Mouse (Mus musculus) adrenal gland, postnatal 10 days (tissue): ENCODE measurements at regions not wholly inside any gene's neighbourhood (a gene's known extent, or its start where the extent isn't known, plus 50 kb on each side); places are given as distances from the start of the nearest gene placed in this dataset.

Experiments used
- DNase-seq: peaks from one replicate; pipeline ENCODE4 v3.0.0; 2021; ENCODE audit warnings: mixed read lengths

DNA sequence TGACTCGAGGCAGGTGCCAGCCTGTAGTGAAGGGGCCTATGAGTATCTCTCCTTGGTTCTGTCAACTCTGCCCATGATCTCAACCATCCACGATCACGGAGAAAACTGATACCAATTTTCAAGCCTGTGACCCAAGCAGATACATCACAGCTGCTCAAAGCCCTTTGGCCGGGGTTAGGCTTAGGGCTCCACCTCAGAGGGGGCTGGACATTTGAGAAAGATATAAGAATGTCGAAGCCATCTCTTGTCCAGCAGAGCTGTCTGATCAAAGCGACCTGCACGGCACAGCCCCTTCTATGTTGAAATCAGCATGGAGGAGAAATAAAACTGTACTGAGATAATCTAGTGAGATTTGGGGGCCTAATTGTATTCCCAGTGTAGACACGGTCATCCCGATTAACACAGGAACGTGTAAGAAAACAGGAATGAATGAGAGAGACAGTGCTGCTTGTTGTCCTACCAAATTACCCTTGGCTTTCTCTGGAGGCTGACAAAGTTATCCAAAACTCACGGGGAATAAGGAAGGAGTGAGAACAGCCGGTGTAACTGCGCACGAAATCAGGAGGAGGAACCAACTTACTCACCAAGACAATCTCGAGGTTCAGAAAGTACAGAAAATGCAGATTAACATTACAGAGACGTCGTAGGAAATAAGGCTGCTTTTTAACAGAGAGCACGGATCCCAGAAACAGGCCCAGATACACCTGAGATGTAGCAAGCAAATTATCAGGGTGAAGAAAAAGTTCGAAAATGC, 212.7 kb upstream of the Amigo2 start:
- no peak for DNase-seq

DNA sequence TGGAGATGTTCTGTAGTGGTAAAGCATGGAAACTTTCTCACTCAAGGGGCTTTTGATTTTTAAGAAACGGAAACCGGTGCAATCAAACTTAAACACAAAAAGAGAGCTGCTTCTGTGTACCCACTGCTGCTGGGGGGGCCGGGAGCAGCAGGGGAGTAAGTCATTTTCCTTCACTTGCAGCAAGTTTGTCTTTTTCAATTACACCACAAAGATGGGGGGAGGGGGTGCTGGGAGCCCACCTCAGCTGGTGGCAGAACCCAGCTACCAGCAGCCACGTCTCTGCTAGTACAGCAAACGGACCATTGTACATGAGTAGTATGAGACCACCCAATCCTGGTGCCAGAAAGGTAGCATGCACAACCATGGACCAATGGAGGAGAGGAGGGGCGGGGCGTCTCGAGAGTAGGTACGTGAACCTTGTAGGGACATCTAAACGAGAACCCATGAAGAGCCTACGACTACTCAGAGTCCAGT, 211.7 kb upstream of the Amigo2 start:
- no peak for DNase-seq

DNA sequence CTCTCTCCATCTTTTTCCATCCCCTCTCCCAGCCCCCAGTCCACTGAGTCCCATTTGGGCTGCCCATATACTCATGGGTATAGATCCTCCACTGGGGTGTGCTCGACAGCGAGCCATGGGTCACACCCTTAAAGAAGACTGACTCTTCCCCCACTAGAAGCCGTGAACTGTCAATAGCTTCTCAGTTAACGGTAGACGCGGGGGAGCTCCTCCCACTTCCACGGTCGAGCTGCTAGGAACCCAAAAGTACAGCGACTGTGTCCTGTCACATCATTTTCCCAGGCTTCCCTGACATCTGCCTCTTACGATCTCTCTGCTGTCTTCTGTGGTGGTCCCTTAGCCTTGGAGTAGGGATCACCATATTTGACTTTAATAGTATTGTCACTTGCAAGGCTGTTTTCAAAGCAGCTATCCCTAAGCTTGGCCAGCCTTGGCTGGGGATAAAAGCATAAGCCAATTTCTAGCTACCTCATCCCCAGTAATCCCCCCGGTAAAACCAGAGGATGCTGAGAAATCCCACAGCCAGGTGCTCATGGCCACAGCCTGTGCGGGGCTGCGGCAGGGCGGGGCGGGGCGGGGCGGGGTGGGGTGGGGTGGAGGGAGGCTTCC, 211.2 kb upstream of the Amigo2 start:
- DNase-seq, result no peak

DNA sequence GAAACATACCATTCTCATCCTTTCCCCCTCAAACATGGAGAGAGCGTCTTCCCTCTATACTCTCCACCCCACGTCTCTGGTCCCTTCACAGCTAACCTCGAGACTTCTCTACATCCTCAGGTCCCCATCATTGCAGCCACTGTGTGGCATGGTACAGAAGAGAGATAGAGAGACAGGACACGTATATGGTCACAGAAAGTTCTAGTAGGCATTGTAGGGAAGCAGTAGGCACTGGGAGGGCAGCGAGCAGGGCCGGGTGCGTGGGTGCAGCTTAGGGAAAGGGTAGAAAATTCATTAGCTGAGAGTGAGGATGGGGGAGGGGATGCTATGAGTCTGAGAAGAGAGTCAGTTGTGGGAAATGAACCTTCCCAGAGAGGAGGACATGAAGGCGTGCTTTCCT, 210.4 kb upstream of the Amigo2 start:
- DNase-seq, result no peak

DNA sequence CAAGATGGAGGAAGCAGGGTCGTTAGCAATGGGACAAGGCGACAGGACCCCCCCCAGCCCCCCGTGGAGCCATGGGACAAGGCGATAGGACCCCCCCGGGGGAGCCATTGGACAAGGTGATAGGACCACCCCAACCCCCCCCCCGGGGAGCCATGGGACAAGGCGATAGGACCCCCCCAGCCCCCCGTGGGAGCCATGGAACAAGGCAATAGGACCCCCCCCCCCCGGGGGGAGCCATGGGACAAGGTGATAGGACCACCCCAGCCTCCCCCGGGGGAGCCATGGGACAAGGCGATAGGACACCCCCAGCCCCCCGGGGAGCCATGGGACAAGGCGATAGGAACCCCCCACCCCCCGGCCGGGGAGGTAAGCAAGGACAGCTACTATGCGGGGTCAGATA, 209.9 kb upstream of the Amigo2 start:
- DNase-seq, result no peak

DNA sequence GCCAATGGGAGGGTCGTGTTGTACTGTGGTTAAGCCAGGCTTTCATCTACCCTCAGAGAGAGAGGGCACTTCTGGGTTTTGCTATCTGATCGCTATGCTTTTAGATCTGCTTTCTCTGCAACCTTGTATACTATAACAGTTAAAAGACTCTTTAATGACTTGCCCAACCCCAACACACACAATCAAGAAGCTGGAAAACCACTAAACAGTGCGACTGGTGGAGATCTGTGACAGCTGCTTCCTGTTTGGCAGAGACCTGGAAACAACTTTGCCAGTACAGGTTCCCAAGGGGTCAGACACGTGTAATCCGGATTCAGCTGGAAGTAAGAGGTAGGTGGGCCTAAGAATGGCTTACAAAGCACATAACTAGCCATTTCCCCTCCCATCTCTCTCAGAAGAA, 208.6 kb upstream of the Amigo2 start:
- no peak for DNase-seq

DNA sequence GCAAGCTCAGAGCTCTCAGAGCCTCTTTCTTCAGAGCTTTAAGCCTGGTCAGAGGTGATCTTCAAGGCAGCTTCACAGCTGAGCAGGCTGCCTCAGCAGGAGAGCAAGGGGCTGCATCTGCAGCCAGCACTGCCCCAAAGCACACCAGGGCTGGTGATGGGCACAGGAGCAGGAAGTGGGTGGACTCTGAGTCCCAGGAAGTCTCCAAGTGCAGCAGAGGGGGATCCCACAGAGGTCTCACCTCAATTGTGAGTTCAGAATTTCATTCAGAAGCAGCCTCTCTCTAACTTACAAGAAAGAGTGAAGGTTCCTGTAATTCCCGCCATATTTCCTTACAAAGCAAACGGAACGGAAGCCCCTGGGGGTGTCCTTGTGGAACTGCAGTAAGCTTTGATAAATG, 202.6 kb upstream of the Amigo2 start:
- DNase-seq, result no peak

DNA sequence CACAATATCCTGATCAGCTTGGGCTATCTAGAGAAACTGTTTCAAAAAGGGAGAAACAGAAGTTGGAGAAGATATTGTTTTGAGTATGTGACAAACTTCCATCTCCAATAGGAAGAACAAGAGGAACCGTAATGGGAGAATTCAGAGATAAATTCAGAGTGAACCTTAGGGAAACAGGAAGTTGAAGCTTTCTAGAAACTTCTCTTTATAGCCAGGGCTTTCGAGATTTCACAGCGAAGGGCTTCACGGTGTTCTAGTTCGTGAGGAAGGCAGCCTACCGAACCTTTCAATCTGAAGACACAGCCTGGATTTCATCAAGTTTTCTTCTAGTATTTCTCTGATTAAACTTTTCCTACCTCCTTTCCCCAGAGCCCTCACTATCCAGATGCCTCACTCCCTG, 201.9 kb upstream of the Amigo2 start:
- DNase-seq, result no peak

DNA sequence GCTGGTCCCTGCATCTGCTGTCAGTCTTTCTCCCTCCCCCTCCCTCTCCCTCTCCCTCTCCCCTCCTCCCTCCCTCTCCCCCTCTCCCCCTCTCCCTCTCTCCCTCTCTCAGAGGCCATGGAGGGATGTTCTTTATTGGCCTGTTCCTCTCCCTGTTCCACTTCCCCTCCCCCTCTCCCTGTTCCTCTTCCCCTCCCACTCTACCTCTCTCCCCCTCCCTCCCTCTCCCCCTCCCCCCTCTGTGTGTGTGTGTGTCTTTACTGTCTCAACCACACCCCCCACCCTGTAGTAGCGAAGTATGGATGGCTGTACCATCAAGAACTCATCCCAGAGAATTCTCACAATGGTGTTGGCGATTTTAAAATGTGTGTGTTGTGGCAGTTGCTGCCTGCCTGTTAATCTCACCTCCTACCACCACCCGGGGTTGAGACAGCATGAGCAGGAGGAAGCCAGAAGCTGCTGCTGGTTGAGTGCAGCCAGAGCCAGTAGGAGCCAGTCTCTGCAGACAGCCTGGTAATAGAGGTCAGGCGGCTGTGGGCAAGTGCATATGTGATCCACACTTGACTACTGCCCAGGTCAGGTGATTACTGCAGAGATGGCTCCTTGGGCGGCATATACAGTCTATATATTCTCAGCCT, 201.3 kb upstream of the Amigo2 start:
- DNase-seq, result no peak

DNA sequence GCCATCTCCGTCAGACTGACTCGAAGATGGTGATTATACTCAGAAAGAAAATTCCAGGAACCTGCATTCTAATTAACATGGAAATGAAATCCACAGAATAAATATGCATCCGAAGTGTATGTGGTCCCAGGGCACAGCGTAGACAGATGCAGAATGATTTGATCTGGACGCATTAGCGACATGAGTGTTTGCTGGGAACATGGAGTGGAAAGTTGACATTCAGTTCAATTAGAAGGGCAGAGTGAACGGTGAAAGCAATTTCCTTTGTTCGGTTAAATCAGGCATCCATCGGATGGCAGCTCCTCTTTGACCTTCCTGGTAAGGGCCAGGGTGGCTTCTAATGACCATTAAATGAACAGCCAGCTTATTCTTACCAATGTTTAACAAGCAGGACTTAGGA, 199.1 kb upstream of the Amigo2 start:
- DNase-seq, result no peak

DNA sequence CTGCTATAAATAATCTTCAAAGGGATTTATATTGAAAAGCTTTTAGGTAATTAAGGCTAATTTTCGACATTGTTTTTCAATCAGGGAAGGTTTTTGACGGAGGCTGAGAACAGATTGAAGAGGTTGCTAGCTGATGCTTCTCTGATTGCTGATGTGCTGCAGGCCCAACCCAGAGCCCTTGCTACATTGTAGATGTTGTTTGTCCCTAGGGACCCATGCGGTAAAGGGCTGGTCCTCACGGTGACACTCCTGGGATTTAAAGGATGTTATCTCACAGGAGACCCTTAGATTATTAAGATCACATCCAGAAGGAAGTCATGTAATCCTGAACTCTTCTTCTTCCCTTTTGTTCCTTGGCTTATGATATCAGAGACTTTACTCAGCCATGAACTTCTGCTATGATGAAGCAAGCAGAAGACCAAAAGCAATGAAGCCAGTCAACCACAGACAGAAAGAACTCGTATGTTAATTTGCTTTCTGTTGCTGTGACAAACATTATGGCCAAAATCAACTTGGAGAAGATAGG, 191.2 kb upstream of the Amigo2 start:
- DNase-seq, result no peak
